Mouse (Mus musculus) brain, embryonic 14.5 days (tissue): ENCODE results near the gene Tmem135.

Source experiments
- CTCF ChIP-seq: fragments of 200-500 bp; IDR thresholded peaks from 2 replicates; pipeline ENCODE4 v1.5.1; 2012; ENCODE audit warnings: inconsistent platforms, mild to moderate bottlenecking, moderate library complexity, borderline replicate concordance; ENCODE audit not compliant: insufficient read depth, insufficient read length; ENCODE audit errors: extremely low read depth
- POLR2A ChIP-seq: fragments of 200-500 bp; IDR thresholded peaks from 2 replicates; pipeline ENCODE4 v1.6.1; 2012; ENCODE audit warnings: mild to moderate bottlenecking, inconsistent platforms, borderline replicate concordance; ENCODE audit not compliant: poor library complexity, insufficient read depth, insufficient read length, severe bottlenecking; ENCODE audit errors: extremely low read depth

DNA sequence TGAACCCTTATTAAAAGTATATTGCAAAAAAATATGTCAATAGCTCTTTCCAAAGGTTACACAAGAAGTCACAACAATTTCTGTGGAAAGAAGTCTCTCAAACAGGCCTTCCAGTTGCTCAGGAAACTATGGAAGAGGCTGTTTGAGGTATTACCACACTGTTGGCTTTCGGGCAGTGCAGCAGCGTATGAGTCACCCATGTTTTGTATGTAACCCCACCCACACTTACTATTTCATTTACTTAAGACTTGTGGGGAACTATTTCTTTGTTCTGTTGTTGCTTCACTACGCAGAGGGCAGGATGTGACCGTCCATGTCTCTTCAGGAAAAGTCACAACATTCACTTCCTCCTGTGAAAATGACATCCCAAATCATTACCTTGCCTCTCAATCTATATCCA, 41.1 kb upstream of the Tmem135 start:
- TF ChIP-seq CTCF (no peak), POLR2A (no peak)
